Mouse (Mus musculus) spleen, adult 10 weeks (tissue): ENCODE data around the gene Zfp212. TPM values are rescaled to one million over a fixed set of nuclear protein-coding genes. Genes with fewer than 3 reads are reported as not detected.

Experiments used
- polyA plus RNA-seq: library from polyadenylated mRNA; stranded (reverse); fragments of 350-450 nt; fragmentation: Illumina TruSeq; extraction: RNeasy Lipid Tissue Mini Kit (QIAGEN cat#74804); gene quantifications from one replicate; pipeline ENCODE4 v1.2.3, GENCODE M21; 2015; ENCODE audit warnings: low replicate concordance; ENCODE audit not compliant: insufficient read depth

Gene Zfp212
- 13.3 TPM for polyA plus RNA-seq

GRCm38 (mm10) chr6:47920447-47921340 is at the start of gene Zfp212:
Gene Zfp212, plus strand, starts transcription at chr6:47920476.

GRCm38 (mm10) chr6:47877058-47877457 is 43.2 kb upstream of the Zfp212 start, which contains the start of gene Zfp282:
Gene Zfp282, plus strand, starts transcription at chr6:47877204.

GRCm38 (mm10) chr6:47953191-47953726 is 33.0 kb downstream of the Zfp212 start, which contains the start of gene Zfp956:
Gene Zfp956, plus strand, starts transcription at chr6:47953390.

Other genes starting within 250 kb of the Zfp212 start
- 307 TPM for gene Pdia4, start 107.0 kb upstream of the Zfp212 start, polyA plus RNA-seq
- gene Zfp786, start 89.6 kb upstream of the Zfp212 start, polyA plus RNA-seq, result 0.33 TPM
- gene Zfp398, start 84.8 kb upstream of the Zfp212 start, polyA plus RNA-seq, result 23.8 TPM
- 4.8 TPM for gene Zfp282, start 43.3 kb upstream of the Zfp212 start, polyA plus RNA-seq
- 13.1 TPM for gene Zfp956, start 32.9 kb downstream of the Zfp212 start, polyA plus RNA-seq
- gene Zfp777, start 128.4 kb downstream of the Zfp212 start, polyA plus RNA-seq, result 27.7 TPM
- gene Zfp746, start 166.1 kb downstream of the Zfp212 start, polyA plus RNA-seq, result 27.5 TPM